Mouse (Mus musculus) embryonic facial prominence, embryonic 10.5 days (tissue): ENCODE results near the gene Prss29. TPM values are rescaled to one million over a fixed set of nuclear protein-coding genes. Genes with fewer than 3 reads are reported as not detected.

Source experiments
- DNase-seq: peaks from one replicate; pipeline ENCODE4 v3.0.0-alpha.2; 2017; ENCODE audit warnings: low spot score
- H3K27ac ChIP-seq: fragments of 300-500 bp; sonication (generic); replicated peaks from 2 replicates; pipeline ENCODE4 v1.5.1; 2016; ENCODE audit warnings: mild to moderate bottlenecking
- H3K27me3 ChIP-seq: fragments of 300-500 bp; sonication (generic); replicated peaks from 2 replicates; pipeline ENCODE4 v1.6.1; 2016; ENCODE audit warnings: low read depth, mild to moderate bottlenecking; ENCODE audit not compliant: poor library complexity, severe bottlenecking
- H3K36me3 ChIP-seq: fragments of 300-500 bp; sonication (generic); replicated peaks from 2 replicates; pipeline ENCODE4 v1.6.1; 2016; ENCODE audit warnings: mild to moderate bottlenecking, moderate library complexity
- H3K4me1 ChIP-seq: fragments of 300-500 bp; sonication (generic); 2 replicates; pipeline ENCODE4 v1.6.1; 2016
- H3K4me3 ChIP-seq: fragments of 300-500 bp; sonication (generic); 2 replicates; pipeline ENCODE4 v1.5.1; 2016; ENCODE audit warnings: mild to moderate bottlenecking, moderate library complexity
- H3K9me3 ChIP-seq: fragments of 300-500 bp; sonication (generic); 2 replicates; pipeline ENCODE4 v1.6.1; 2016; ENCODE audit warnings: mild to moderate bottlenecking
- WGBS: fragments of 180-500 bp; shearing (Covaris S2); methylation state at CpG from one replicate; pipeline ENCODE4 v1.1.7; 2016; 5-methylcytosine and 5-hydroxymethylcytosine counted together
- polyA plus RNA-seq: library from polyadenylated mRNA; unstranded; fragments of >200 nt; fragmentation: Nextera tagmentation; extraction: Ambion mirVana; gene quantifications from 2 replicates; pipeline ENCODE4 v1.2.1, GENCODE M21; 2016

Prss29 gene
- polyA plus RNA-seq, 1 experiment from 2014 or later, result not detected

- no peaks in the 10 kb centered on the region for H3K36me3 ChIP-seq
- no peak within 1 kb of the TSS for H3K27ac ChIP-seq
- no peak within 1 kb of the TSS for H3K4me3 ChIP-seq
- no peak for DNase-seq
- H3K9me3 ChIP-seq, result no peaks in the 10 kb centered on the region
- H3K4me1 ChIP-seq, result no peaks in the 10 kb centered on the region
- H3K27me3 ChIP-seq, result 0 out of 2 replicates have a peak, but pooled peaks cover 6% of the 10 kb centered on the region
- 78% methylated on average over 2 of the region's 2 CpGs for WGBS
These were observed 47.6 kb downstream of the Prss29 start, which contains the start of gene Tpsb2 for GRCm38 (mm10) chr17:25366005-25366404. Gene Tpsb2 (plus strand): TSS chr17:25366305.

- H3K4me1 ChIP-seq, result peaks cover 5% of the 10 kb centered on the region
- no peaks in the 10 kb centered on the region for H3K36me3 ChIP-seq
- no peaks in the 10 kb centered on the region for H3K9me3 ChIP-seq
- DNase-seq, result no peak
- H3K27ac ChIP-seq, result no peak within 1 kb of the TSS
- 0 out of 2 replicates have a peak, but pooled peaks cover 10% of the 10 kb centered on the region for H3K27me3 ChIP-seq
- H3K4me3 ChIP-seq, result no peak within 1 kb of the TSS
- WGBS, result 85% methylated on average over 3 of the region's 3 CpGs
These were observed 50.5 kb downstream of the Prss29 start, which contains the start of gene Tpsg1 for GRCm38 (mm10) chr17:25368973-25369372. Gene Tpsg1 (plus strand): TSS chr17:25369273.

Other genes starting within 250 kb of the Prss29 start
- gene Tmem204, start 235.1 kb upstream of the Prss29 start, polyA plus RNA-seq, result 10.6 and 11.0 TPM in 2 replicates
- gene Telo2, start 202.7 kb upstream of the Prss29 start, polyA plus RNA-seq, result 54.0 and 55.5 TPM in 2 replicates
- 0.09 and 0.14 TPM in 2 replicates for gene Ptx4, start 197.9 kb upstream of the Prss29 start, polyA plus RNA-seq
- 24.4 and 27.5 TPM in 2 replicates for gene Clcn7, start 185.3 kb upstream of the Prss29 start, polyA plus RNA-seq
- not detected in 2 replicates for gene Ccdc154, start 156.2 kb upstream of the Prss29 start, polyA plus RNA-seq
- not detected in 2 replicates for gene Gm38655, start 143.2 kb upstream of the Prss29 start, polyA plus RNA-seq
- 35.5 and 36.9 TPM in 2 replicates for gene BC003965, start 134.1 kb upstream of the Prss29 start, polyA plus RNA-seq
- gene Unkl, start 130.3 kb upstream of the Prss29 start, polyA plus RNA-seq, result 9.6 and 10.9 TPM in 2 replicates
- 36.1 and 41.5 TPM in 2 replicates for gene Gnptg, start 78.5 kb upstream of the Prss29 start, polyA plus RNA-seq
- 75.4 and 78.6 TPM in 2 replicates for gene Tsr3, start 78.5 kb upstream of the Prss29 start, polyA plus RNA-seq
- 0.67 and 0.94 TPM in 2 replicates for gene Baiap3, start 62.3 kb upstream of the Prss29 start, polyA plus RNA-seq
- 952 and 961 TPM in 2 replicates for gene Ube2i, start 44.0 kb upstream of the Prss29 start, polyA plus RNA-seq
- gene Prss34, start 20.3 kb upstream of the Prss29 start, polyA plus RNA-seq, result not detected in 2 replicates
- gene Prss28, start 10.0 kb upstream of the Prss29 start, polyA plus RNA-seq, result not detected in 2 replicates
- gene Tpsab1, start 26.9 kb downstream of the Prss29 start, polyA plus RNA-seq, result not detected in 2 replicates
- not detected in 2 replicates for gene Tpsb2, start 47.7 kb downstream of the Prss29 start, polyA plus RNA-seq
- gene Tpsg1, start 50.6 kb downstream of the Prss29 start, polyA plus RNA-seq, result not detected in 2 replicates
- 2.9 and 3.3 TPM in 2 replicates for gene Cacna1h, start 115.1 kb downstream of the Prss29 start, polyA plus RNA-seq
- 0.33 TPM in 1 of 2 replicates, not detected in the other for gene Tekt4, start 136.0 kb downstream of the Prss29 start, polyA plus RNA-seq
- gene Sstr5, start 178.6 kb downstream of the Prss29 start, polyA plus RNA-seq, result 0.13 and 0.21 TPM in 2 replicates